Mouse (Mus musculus) stomach, embryonic 14.5 days (tissue): ENCODE data around the gene Cavin4. TPM values are rescaled to one million over a fixed set of nuclear protein-coding genes. Genes with fewer than 3 reads are reported as not detected.

Experiments used
- ATAC-seq: fragments of 200-750 bp; cut with Nextera tagmentation; 2 replicates; pipeline ENCODE4 v1.8.0; 2017; ENCODE audit warnings: low read depth, moderate TSS enrichment; ENCODE audit not compliant: insufficient number of reproducible peaks, insufficient read depth, low FRiP score
- H3K27ac ChIP-seq: fragments of 300-500 bp; sonication (generic); 2 replicates; pipeline ENCODE4 v1.5.1; 2014; ENCODE audit warnings: mild to moderate bottlenecking, low read length, moderate library complexity, mixed read lengths
- H3K27me3 ChIP-seq: fragments of 300-500 bp; sonication (generic); 2 replicates; pipeline ENCODE4 v1.6.1; 2014; ENCODE audit warnings: low read length, control low read depth, mixed read lengths; ENCODE audit not compliant: control insufficient read depth, insufficient read depth
- H3K36me3 ChIP-seq: fragments of 300-500 bp; sonication (generic); 2 replicates; pipeline ENCODE4 v1.6.1; 2014; ENCODE audit warnings: mild to moderate bottlenecking, control low read depth, low read length, moderate library complexity, mixed read lengths; ENCODE audit not compliant: control insufficient read depth, insufficient read depth
- H3K4me1 ChIP-seq: fragments of 300-500 bp; sonication (generic); 2 replicates; pipeline ENCODE4 v1.6.1; 2014; ENCODE audit warnings: low read length, control low read depth, mixed read lengths; ENCODE audit not compliant: control insufficient read depth, insufficient read depth
- H3K4me2 ChIP-seq: fragments of 300-500 bp; sonication (generic); replicated peaks from 2 replicates; pipeline ENCODE4 v1.6.1; 2014; ENCODE audit warnings: low read depth, low read length, control low read depth
- H3K4me3 ChIP-seq: fragments of 300-500 bp; sonication (generic); 2 replicates; pipeline ENCODE4 v1.5.1; 2014; ENCODE audit warnings: low read depth, low read length, control low read depth
- H3K9ac ChIP-seq: fragments of 300-500 bp; sonication (generic); replicated peaks from 2 replicates; pipeline ENCODE4 v1.6.1; 2014; ENCODE audit warnings: low read depth, mild to moderate bottlenecking, control low read depth, low read length, moderate library complexity, mixed read lengths
- H3K9me3 ChIP-seq: fragments of 300-500 bp; sonication (generic); 2 replicates; pipeline ENCODE4 v1.6.1; 2016; ENCODE audit warnings: low read depth, low read length, control low read depth; ENCODE audit not compliant: control insufficient read depth
- WGBS: fragments of 180-500 bp; shearing (Covaris S2); extraction: QIAGEN DNeasy Blood & Tissue Kit; methylation state at CpG from one replicate; pipeline ENCODE4 v1.1.7; 2014; 5-methylcytosine and 5-hydroxymethylcytosine counted together
- polyA plus RNA-seq: library from polyadenylated mRNA; unstranded; fragments of >200 nt; fragmentation: Nextera tagmentation; extraction: Ambion mirVana; gene quantifications from 2 replicates; pipeline ENCODE4 v1.2.1, GENCODE M21; 2014

The Cavin4 gene
- polyA plus RNA-seq, 1 experiment from 2014 or later, result 0.78 TPM

DNA sequence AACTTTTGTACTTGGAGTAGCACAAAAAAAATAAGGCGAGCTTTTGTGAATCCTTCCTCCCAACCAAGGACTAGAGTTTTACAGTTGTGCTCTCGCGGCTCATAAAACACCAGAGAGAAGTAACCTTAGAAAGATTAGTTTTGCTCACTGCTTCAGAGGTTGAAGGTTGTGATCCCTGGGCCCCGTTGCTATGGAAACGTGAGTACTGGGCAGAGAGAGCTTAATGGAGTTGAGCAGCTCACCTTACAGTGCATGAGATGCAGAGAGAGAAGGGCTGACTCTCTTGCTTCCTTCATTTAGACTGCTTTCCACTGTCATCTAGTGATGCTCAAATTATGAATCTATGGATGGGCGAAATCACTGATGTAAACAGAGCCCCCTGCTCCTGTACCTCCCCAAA, 29.8 kb upstream of the Cavin4 start:
- no peak overlapping the region for H3K4me2 ChIP-seq
- H3K4me1 ChIP-seq, result no peaks in the 10 kb centered on the region
- no peak overlapping the region for H3K4me3 ChIP-seq
- no peak for ATAC-seq
- WGBS, result 49% methylated on average over 6 of the region's 6 CpGs
- H3K27ac ChIP-seq, result no peak overlapping the region
- H3K9ac ChIP-seq, result no peak overlapping the region
- H3K27me3 ChIP-seq, result no peaks in the 10 kb centered on the region
- H3K9me3 ChIP-seq, result no peaks in the 10 kb centered on the region
- H3K36me3 ChIP-seq, result peaks cover 17% of the 10 kb centered on the region

DNA sequence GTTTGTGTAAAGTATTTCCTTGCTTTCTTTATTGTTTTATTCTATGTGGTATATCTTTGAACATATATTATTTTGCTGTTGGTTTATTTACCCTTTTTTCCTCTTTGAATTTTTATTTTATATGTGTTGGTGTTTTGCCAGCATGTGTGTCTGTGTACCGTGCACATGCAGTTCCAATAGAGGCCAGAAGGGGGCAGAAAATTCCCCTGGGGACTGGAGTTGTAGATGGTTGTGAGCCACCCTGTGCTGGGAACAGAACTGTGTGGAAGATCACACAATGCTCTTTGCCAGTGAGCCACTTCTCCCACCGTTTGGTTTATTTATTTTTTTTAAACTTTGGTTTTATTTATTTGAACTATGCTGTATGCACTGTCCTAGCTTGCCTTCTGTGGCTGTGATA, 29.3 kb upstream of the Cavin4 start:
- Histone ChIP-seq H3K4me3 (no peak overlapping the region), H3K9me3 (no peaks in the 10 kb centered on the region), H3K36me3 (peaks cover 12% of the 10 kb centered on the region), H3K9ac (no peak overlapping the region), H3K27ac (no peak overlapping the region), H3K27me3 (no peaks in the 10 kb centered on the region), H3K4me2 (no peak overlapping the region), H3K4me1 (no peaks in the 10 kb centered on the region)
- no peak for ATAC-seq
- WGBS, result 72% methylated on average over 2 of the region's 2 CpGs

DNA sequence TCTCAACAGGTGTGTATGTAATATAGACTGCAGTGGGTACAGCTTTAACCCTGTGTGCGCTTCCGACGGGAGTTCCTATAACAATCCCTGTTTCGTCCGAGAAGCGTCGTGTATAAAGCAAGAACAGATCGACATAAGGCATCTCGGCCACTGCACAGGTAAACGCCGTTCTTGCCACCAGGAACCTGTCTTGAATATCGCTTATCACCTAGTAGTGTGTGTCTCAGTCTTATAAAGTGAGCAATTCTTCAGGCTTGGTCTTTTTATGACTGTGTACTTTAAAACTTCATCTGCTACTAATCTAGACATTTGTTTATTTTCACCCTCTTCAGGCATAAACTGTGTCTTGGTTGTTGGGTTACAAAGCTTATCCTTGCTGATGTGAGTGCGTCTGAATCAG, 26.5 kb upstream of the Cavin4 start:
- no peaks in the 10 kb centered on the region for H3K9me3 ChIP-seq
- H3K4me2 ChIP-seq, result no peak overlapping the region
- 77% methylated on average over 13 of the region's 13 CpGs for WGBS
- no peaks in the 10 kb centered on the region for H3K4me1 ChIP-seq
- H3K27ac ChIP-seq, result no peak overlapping the region
- no peak for ATAC-seq
- H3K36me3 ChIP-seq, result peaks cover 19% of the 10 kb centered on the region
- H3K4me3 ChIP-seq, result no peak overlapping the region
- H3K9ac ChIP-seq, result no peak overlapping the region
- no peaks in the 10 kb centered on the region for H3K27me3 ChIP-seq

DNA sequence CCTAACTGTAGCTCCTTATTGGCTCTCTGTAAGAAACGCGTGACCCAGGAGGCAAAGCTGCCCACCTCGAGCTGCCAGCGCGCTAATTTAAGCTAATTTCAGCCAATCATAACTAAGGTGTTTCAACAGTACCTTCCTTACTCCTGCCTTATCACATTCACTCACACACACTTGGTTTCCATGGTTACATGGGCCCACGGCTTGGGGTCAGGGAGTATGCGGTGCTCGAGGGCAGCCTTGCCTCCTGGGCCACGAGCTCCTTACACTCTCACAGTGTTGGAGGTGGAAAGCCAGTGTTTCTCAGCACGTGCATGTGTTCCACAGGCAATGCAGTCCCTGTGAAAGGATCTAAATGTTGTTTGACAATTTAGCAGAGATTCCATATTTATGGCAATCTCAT, 25.2 kb upstream of the Cavin4 start:
- ATAC-seq, result no peak; the same call in 1 of the 2 replicates
- H3K4me2 ChIP-seq, result no peak overlapping the region
- WGBS, result 67% methylated on average over 10 of the region's 10 CpGs
- H3K27me3 ChIP-seq, result no peaks in the 10 kb centered on the region
- H3K9me3 ChIP-seq, result no peaks in the 10 kb centered on the region
- H3K36me3 ChIP-seq, result peaks cover 19% of the 10 kb centered on the region
- H3K9ac ChIP-seq, result no peak overlapping the region
- no peak overlapping the region for H3K27ac ChIP-seq
- H3K4me1 ChIP-seq, result no peaks in the 10 kb centered on the region
- no peak overlapping the region for H3K4me3 ChIP-seq

DNA sequence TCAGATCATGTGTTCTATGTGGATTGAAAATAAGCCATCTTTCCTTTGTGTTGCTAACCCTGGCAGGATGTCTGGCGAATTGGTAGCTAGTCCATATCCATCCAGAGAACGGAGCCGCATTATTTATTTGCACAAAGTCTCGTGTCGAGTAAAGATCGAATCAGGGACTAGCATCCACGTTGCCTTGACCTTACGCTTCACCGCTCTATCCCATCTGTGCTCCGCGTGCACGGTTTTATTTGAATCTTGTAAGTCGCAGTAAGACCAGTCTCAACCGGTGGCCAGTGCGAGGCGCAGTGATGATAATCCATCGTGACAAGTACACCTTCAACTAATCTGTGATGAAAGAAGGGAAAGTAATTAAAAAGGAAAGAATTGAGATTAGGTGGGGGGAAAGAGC, 23.8 kb upstream of the Cavin4 start:
- Histone ChIP-seq H3K27me3 (no peaks in the 10 kb centered on the region), H3K4me3 (no peak overlapping the region), H3K9ac (no peak overlapping the region), H3K9me3 (no peaks in the 10 kb centered on the region), H3K27ac (no peak overlapping the region), H3K4me1 (no peaks in the 10 kb centered on the region), H3K4me2 (no peak overlapping the region), H3K36me3 (peaks cover 16% of the 10 kb centered on the region)
- ATAC-seq, result no peak
- 94% methylated on average over 17 of the region's 17 CpGs for WGBS

DNA sequence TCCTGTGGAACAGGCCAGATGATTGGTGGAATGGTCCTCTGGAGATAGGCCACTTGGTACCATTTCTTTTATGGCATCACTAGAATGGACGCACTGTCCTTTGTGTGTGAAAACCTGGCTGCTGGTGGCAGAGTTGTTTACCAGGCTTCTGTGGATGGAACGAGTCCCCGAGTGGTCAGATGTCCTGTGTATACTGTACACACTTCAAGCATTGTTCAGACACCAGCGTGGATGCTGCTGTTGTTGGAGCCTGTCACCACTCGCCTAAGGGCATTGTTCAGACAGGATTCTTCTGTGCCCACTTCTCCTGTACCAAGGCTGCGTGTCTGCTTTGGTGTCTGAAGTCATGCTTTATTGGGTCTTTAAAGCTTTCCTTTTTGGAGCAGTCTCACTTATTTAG, 19.5 kb upstream of the Cavin4 start:
- H3K4me3 ChIP-seq, result no peak overlapping the region
- no peaks in the 10 kb centered on the region for H3K9me3 ChIP-seq
- peaks cover 28% of the 10 kb centered on the region for H3K36me3 ChIP-seq
- H3K4me1 ChIP-seq, result no peaks in the 10 kb centered on the region
- no peak overlapping the region for H3K27ac ChIP-seq
- 80% methylated on average over 6 of the region's 6 CpGs for WGBS
- no peaks in the 10 kb centered on the region for H3K27me3 ChIP-seq
- H3K9ac ChIP-seq, result no peak overlapping the region
- no peak overlapping the region for H3K4me2 ChIP-seq
- no peak for ATAC-seq

DNA sequence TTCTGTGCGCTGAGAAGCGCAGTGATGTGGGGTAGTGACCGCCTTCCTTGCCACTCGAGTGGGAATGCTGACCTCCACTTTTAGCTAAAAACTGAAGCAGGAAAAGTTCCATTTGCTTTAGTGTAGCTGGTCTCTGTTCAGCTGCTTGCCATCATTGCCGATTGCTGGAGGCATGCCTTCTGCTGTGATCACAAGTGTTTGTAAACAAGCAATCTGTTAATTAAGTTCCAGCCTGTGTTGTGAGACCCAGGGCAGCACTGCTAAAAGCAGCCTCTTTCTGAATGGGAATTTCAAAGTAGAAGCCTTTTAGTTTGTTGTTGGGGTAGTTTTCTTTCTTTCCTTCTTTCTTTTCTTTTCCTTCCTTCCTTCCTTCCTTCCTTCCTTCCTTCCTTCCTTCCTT, 17.2 kb upstream of the Cavin4 start:
- H3K9me3 ChIP-seq, result no peaks in the 10 kb centered on the region
- H3K4me1 ChIP-seq, result no peaks in the 10 kb centered on the region
- H3K4me3 ChIP-seq, result no peak overlapping the region
- H3K27me3 ChIP-seq, result no peaks in the 10 kb centered on the region
- peaks cover 17% of the 10 kb centered on the region for H3K36me3 ChIP-seq
- no peak overlapping the region for H3K27ac ChIP-seq
- no peak for ATAC-seq
- no peak overlapping the region for H3K9ac ChIP-seq
- no peak overlapping the region for H3K4me2 ChIP-seq
- 95% methylated on average over 5 of the region's 5 CpGs for WGBS

DNA sequence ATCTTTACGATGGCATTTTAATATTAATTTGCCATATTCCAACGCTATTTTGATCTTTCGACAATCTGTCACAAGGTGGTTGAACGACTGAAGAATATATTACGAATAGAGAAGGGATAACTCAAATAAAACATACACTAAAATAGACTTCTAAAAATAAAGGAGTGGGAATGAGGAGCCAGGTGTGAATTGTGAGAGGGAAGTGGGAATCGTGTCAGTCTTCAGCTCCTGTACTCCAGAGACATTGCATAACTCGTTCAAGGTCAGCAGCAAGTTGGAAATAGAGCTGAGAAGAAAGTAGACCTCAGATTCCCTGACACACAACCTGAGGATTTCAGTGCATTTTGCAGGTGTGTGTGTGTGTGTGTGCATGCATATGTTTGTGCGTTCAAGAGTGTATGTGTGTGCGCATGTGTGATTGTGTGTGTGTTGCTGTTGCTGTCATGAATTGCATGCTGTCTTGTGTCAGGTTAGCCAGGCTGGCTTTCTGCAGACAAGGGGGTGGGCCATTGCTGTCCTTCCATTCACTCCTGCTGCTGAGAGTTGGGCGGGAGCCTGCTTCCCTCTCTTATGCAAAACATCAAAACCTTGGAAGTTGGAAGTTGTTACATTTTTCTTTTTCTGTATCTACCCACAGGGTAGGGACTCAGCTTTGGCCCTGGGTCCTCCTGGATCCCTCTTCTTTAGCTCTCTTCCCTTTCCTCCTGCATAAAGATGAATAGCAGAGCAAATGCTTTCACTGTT, 12.5 kb upstream of the Cavin4 start:
- H3K9me3 ChIP-seq, result no peaks in the 10 kb centered on the region
- H3K4me2 ChIP-seq, result no peak overlapping the region
- no peaks in the 10 kb centered on the region for H3K27me3 ChIP-seq
- no peak overlapping the region for H3K27ac ChIP-seq
- peaks cover 20% of the 10 kb centered on the region for H3K36me3 ChIP-seq
- ATAC-seq, result no peak
- no peaks in the 10 kb centered on the region for H3K4me1 ChIP-seq
- no peak overlapping the region for H3K4me3 ChIP-seq
- WGBS, result 92% methylated on average over 10 of the region's 10 CpGs
- H3K9ac ChIP-seq, result no peak overlapping the region

DNA sequence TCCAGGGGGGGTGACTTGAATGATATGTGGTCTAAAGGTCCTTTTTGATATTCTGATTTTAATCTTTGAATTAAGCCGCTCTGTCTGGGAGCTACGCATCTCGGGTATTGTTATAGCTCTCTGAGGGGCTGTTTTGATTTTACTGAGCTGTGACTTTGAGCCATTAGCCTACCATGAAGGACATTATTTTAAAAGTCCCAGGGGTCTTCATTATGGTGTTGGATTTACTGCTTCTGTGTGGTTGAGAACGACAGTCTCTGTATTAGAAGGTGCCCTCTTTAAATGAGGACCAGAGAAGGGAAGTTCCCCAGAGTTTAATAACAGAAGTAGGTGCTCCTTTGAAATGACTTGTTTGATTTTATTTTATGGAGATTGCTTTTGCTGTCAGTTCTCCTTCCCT, 9.2 kb upstream of the Cavin4 start:
- 90% methylated on average over 4 of the region's 4 CpGs for WGBS
- Histone ChIP-seq H3K4me3 (no peak overlapping the region), H3K27me3 (no peaks in the 10 kb centered on the region), H3K9me3 (no peaks in the 10 kb centered on the region), H3K4me2 (no peak overlapping the region), H3K9ac (no peak overlapping the region), H3K27ac (no peak overlapping the region), H3K36me3 (peaks cover 14% of the 10 kb centered on the region; the same call in 1 of the 2 replicates), H3K4me1 (no peaks in the 10 kb centered on the region)
- no peak for ATAC-seq
